Mouse (Mus musculus) limb, embryonic 12.5 days (tissue): ENCODE data around the gene Mcu. TPM values are rescaled to one million over a fixed set of nuclear protein-coding genes. Genes with fewer than 3 reads are reported as not detected.
A peak's percentile ranks its signal among the peaks of the same experiment; 100 is the strongest.

ENCODE experiments used
- ATAC-seq: fragments of 200-750 bp; cut with Nextera tagmentation; 2 replicates; pipeline ENCODE4 v1.8.0; 2017; ENCODE audit warnings: low read depth, moderate TSS enrichment; ENCODE audit not compliant: insufficient number of reproducible peaks, insufficient read depth, low FRiP score, low TSS enrichment
- H3K27ac ChIP-seq: fragments of 300-500 bp; sonication (generic); 2 replicates; pipeline ENCODE4 v1.5.1; 2016; ENCODE audit warnings: mild to moderate bottlenecking, moderate library complexity
- H3K27me3 ChIP-seq: fragments of 300-500 bp; sonication (generic); 2 replicates; pipeline ENCODE4 v1.6.1; 2016; ENCODE audit warnings: mild to moderate bottlenecking, moderate library complexity
- H3K36me3 ChIP-seq: fragments of 300-500 bp; sonication (generic); 2 replicates; pipeline ENCODE4 v1.6.1; 2016; ENCODE audit warnings: mild to moderate bottlenecking, moderate library complexity
- H3K4me1 ChIP-seq: fragments of 300-500 bp; sonication (generic); replicated peaks from 2 replicates; pipeline ENCODE4 v1.6.1; 2016
- H3K4me2 ChIP-seq: fragments of 300-500 bp; sonication (generic); 2 replicates; pipeline ENCODE4 v1.6.1; 2016; ENCODE audit warnings: mild to moderate bottlenecking, moderate library complexity
- H3K4me3 ChIP-seq: fragments of 300-500 bp; sonication (generic); replicated peaks from 2 replicates; pipeline ENCODE4 v1.5.1; 2016; ENCODE audit warnings: mild to moderate bottlenecking
- H3K9ac ChIP-seq: fragments of 300-500 bp; sonication (generic); replicated peaks from 2 replicates; pipeline ENCODE4 v1.6.1; 2016; ENCODE audit warnings: mild to moderate bottlenecking, moderate library complexity
- H3K9me3 ChIP-seq: fragments of 300-500 bp; sonication (generic); 2 replicates; pipeline ENCODE4 v1.6.1; 2016; ENCODE audit warnings: mild to moderate bottlenecking, moderate library complexity
- WGBS: fragments of 180-500 bp; shearing (Covaris S2); methylation state at CpG from one replicate; pipeline ENCODE4 v1.1.7; 2016; 5-methylcytosine and 5-hydroxymethylcytosine counted together
- polyA plus RNA-seq: library from polyadenylated mRNA; unstranded; fragments of >200 nt; fragmentation: Nextera tagmentation; extraction: Ambion mirVana; gene quantifications from 2 replicates; pipeline ENCODE4 v1.2.1, GENCODE M21; 2016

Gene Mcu
- polyA plus RNA-seq, 1 experiment from 2014 or later: 48.4 TPM

- H3K36me3 ChIP-seq: peaks cover 11% of the 10 kb centered on the region
- no peak overlapping the region for H3K9ac ChIP-seq
- no peak overlapping the region for H3K4me3 ChIP-seq
- no peaks in the 10 kb centered on the region for H3K27me3 ChIP-seq
- WGBS: 65% methylated on average over 11 of the region's 11 CpGs
- peaks cover 27% of the 10 kb centered on the region for H3K9me3 ChIP-seq
- no peak overlapping the region for H3K27ac ChIP-seq
- no peak for ATAC-seq
- H3K4me1 ChIP-seq: 0 out of 2 replicates have a peak, but pooled peaks cover under 1% of the 10 kb centered on the region
- no peak overlapping the region for H3K4me2 ChIP-seq
Measured at GRCm38 (mm10) chr10:59548768-59549333, 67.6 kb downstream of the Mcu start.

- ATAC-seq: no peak
- H3K27ac ChIP-seq: no peak overlapping the region
- no peaks in the 10 kb centered on the region for H3K27me3 ChIP-seq
- peaks cover 27% of the 10 kb centered on the region for H3K9me3 ChIP-seq
- 0 out of 2 replicates have a peak, but pooled peaks cover 4% of the 10 kb centered on the region for H3K4me1 ChIP-seq
- 64% methylated on average over 6 of the region's 6 CpGs for WGBS
- H3K4me2 ChIP-seq: no peak overlapping the region
- no peak overlapping the region for H3K4me3 ChIP-seq
- H3K9ac ChIP-seq: no peak overlapping the region
- H3K36me3 ChIP-seq: peaks cover 11% of the 10 kb centered on the region
Measured at GRCm38 (mm10) chr10:59548211-59548610, 68.3 kb downstream of the Mcu start.

- Histone ChIP-seq H3K36me3 (peaks cover 11% of the 10 kb centered on the region), H3K9me3 (peaks cover 27% of the 10 kb centered on the region), H3K27me3 (no peaks in the 10 kb centered on the region), H3K9ac (no peak overlapping the region), H3K27ac (no peak overlapping the region), H3K4me2 (no peak overlapping the region), H3K4me3 (no peak overlapping the region), H3K4me1 (0 out of 2 replicates have a peak, but pooled peaks cover 4% of the 10 kb centered on the region)
- ATAC-seq: no peak
- 61% methylated on average over 7 of the region's 7 CpGs for WGBS
Measured at GRCm38 (mm10) chr10:59547426-59547825, 69.1 kb downstream of the Mcu start.

DNA sequence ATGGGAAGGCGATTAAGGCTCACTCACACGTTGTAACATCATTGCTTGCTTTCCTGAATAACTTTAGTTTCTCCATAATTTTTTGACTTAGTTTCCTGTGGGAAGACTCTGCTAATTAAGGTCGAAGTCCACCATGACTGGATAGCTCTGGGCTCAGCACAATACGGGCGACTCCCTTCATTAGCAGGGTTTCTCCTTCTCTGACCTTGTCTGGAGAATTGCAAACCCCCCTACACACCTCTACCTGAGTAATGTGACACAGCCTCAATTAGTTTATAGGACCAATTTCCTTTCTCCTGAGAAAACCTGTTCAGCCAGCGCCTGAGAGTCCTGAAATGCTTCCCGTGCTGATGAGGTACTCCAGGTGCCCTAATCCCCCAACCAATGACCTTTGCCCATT lies 71.3 kb downstream of the Mcu start:
- Histone ChIP-seq H3K9me3 (peaks cover 27% of the 10 kb centered on the region), H3K27ac (no peak overlapping the region), H3K4me2 (no peak overlapping the region), H3K4me1 (peaks cover 8% of the 10 kb centered on the region), H3K9ac (no peak overlapping the region), H3K27me3 (peaks cover 3% of the 10 kb centered on the region; the same call in 1 of the 2 replicates), H3K36me3 (peaks cover 11% of the 10 kb centered on the region), H3K4me3 (no peak overlapping the region)
- no peak for ATAC-seq
- WGBS: 83% methylated on average over 7 of the region's 7 CpGs

DNA sequence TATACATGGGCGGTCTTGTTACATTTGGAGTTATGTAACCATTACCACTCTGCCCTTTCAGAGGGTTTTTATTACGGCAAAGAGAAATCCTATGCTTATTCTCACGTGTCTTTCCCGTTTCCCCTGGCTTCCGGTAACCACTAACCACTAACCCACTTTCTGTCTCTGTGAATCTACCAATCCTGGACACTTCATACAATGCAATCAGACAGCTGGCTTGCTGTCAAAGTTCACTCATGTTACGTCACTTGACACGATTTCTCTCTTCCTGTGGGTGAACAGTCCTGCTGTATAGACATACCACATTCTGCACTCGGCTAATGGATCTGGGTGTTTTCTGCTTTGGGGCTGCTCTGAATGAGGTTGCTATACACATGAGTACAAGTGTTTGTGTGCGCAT lies 73.1 kb downstream of the Mcu start:
- no peak overlapping the region for H3K9ac ChIP-seq
- 80% methylated on average over 9 of the region's 9 CpGs for WGBS
- no peak overlapping the region for H3K27ac ChIP-seq
- H3K4me2 ChIP-seq: no peak overlapping the region
- peaks cover 11% of the 10 kb centered on the region for H3K36me3 ChIP-seq
- peaks cover 24% of the 10 kb centered on the region for H3K9me3 ChIP-seq
- no peak overlapping the region for H3K4me3 ChIP-seq
- H3K27me3 ChIP-seq: peaks cover 6% of the 10 kb centered on the region; the same call in 1 of the 2 replicates
- ATAC-seq: no peak
- H3K4me1 ChIP-seq: peaks cover 26% of the 10 kb centered on the region

DNA sequence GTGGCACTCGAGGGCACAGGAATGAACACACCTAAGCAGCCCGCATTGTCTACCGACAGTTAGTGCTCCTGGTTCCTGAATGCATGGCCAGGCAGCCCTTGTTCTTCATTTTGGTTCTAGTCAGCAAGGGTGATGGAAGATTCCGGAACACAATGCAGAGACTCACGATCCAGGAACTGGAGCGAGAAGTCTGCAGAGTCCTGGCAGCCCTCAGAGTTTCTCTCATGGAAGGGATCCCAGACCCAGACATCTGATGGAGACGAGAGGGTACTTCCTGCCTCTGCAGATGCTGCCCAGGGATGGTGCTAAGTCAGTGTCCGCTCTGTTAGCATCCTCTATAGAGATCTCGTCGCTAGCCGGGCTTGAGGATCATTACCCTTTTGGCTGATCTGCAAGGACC lies 75.0 kb downstream of the Mcu start:
- H3K9ac ChIP-seq: no peak overlapping the region
- H3K4me1 ChIP-seq: peaks cover 26% of the 10 kb centered on the region
- peaks cover 8% of the 10 kb centered on the region for H3K36me3 ChIP-seq
- ATAC-seq: no peak
- H3K4me3 ChIP-seq: no peak overlapping the region
- H3K27me3 ChIP-seq: peaks cover 6% of the 10 kb centered on the region; the same call in 1 of the 2 replicates
- no peak overlapping the region for H3K27ac ChIP-seq
- H3K4me2 ChIP-seq: no peak overlapping the region
- peaks cover 11% of the 10 kb centered on the region for H3K9me3 ChIP-seq
- WGBS: 84% methylated on average over 11 of the region's 11 CpGs

DNA sequence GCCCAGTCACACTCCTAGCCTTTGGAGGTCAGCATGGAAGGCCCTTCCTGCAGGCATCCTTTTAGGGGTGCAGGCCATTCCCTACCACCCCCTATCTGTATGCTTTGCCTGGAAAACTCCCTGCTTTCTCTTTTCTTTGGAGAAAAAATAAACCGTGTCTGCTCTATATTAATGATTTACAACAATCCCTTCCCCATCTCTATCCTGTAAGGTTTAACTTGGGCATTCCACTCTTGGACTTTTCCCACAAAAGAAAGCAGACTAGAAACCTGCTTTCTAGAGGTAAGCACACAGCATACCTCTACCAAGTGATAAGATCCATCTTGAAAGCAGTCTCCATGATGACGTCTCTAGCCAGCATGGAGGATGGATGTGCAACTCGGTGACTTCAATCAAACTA lies 75.9 kb downstream of the Mcu start:
- H3K4me2 ChIP-seq: no peak overlapping the region
- H3K27ac ChIP-seq: no peak overlapping the region
- no peak overlapping the region for H3K4me3 ChIP-seq
- H3K9ac ChIP-seq: no peak overlapping the region
- ATAC-seq: no peak
- 0 out of 2 replicates have a peak, but pooled peaks cover 4% of the 10 kb centered on the region for H3K9me3 ChIP-seq
- H3K27me3 ChIP-seq: peaks cover 6% of the 10 kb centered on the region; the same call in 1 of the 2 replicates
- no peaks in the 10 kb centered on the region for H3K36me3 ChIP-seq
- whole genome bisulfite sequencing: 85% methylated on average over 3 of the region's 3 CpGs
- peaks cover 26% of the 10 kb centered on the region for H3K4me1 ChIP-seq

DNA sequence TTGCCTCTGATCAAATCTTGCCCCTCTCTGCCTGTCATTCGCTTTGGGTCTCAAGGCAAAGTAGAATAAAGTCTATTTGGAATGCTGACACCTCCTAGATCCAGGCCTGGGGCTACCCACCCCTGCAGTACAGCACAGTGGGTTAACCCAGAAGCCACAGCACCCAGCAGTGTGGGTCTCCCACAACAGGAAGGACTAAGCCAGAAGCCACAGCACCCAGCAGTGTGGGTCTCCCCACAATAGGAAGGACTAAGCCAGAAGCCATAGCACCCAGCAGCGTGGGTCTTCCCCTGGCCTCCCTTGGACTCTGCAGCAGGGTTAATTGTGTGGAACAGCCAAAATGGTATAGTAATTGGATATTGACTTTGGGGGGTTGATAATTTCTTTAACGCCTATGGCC lies 76.4 kb downstream of the Mcu start:
- WGBS: 77% methylated on average over 3 of the region's 3 CpGs
- peaks cover 6% of the 10 kb centered on the region; the same call in 1 of the 2 replicates for H3K27me3 ChIP-seq
- H3K4me2 ChIP-seq: peak overlapping the region; percentile 53; the same call in 1 of the 2 replicates
- no peaks in the 10 kb centered on the region for H3K9me3 ChIP-seq
- H3K9ac ChIP-seq: no peak overlapping the region
- peaks cover 26% of the 10 kb centered on the region for H3K4me1 ChIP-seq
- no peaks in the 10 kb centered on the region for H3K36me3 ChIP-seq
- H3K27ac ChIP-seq: no peak overlapping the region
- H3K4me3 ChIP-seq: no peak overlapping the region
- no peak for ATAC-seq

DNA sequence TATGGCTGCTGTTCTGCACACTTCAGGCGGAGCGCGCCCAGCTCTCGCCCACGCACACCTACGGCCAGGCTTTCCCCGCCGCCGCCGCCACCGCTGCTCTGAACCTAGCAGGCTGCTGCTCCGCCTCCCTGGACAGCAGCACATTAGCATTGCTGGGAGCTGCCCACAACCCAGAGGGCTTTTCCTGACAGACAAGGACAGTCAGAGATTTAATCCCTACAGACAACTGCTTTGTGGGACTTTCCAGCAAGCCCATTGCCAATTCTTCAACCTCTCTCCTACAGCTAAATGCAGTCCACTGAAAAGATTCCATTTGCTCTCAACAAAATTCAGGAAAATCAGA lies 77.0 kb downstream of the Mcu start:
- Histone ChIP-seq H3K9ac (peak overlapping the region; percentile 13; the same call in 1 of the 2 replicates), H3K27ac (no peak overlapping the region), H3K4me2 (peak overlapping the region; percentile 53), H3K4me3 (peak overlapping the region; percentile 29), H3K4me1 (peaks cover 26% of the 10 kb centered on the region), H3K27me3 (peaks cover 6% of the 10 kb centered on the region; the same call in 1 of the 2 replicates), H3K9me3 (no peaks in the 10 kb centered on the region), H3K36me3 (no peaks in the 10 kb centered on the region; the same call in 1 of the 2 replicates)
- under 1% methylated on average over 12 of the region's 12 CpGs for WGBS
- ATAC-seq: no peak; the same call in 1 of the 2 replicates

GRCm38 (mm10) chr10:59538767-59539532 lies 77.5 kb downstream of the Mcu start:
- no peak overlapping the region for H3K27ac ChIP-seq
- peaks cover 26% of the 10 kb centered on the region for H3K4me1 ChIP-seq
- peaks cover 6% of the 10 kb centered on the region; the same call in 1 of the 2 replicates for H3K27me3 ChIP-seq
- no peaks in the 10 kb centered on the region; the same call in 1 of the 2 replicates for H3K36me3 ChIP-seq
- H3K9ac ChIP-seq: peak overlapping the region; percentile 13; the same call in 1 of the 2 replicates
- peak overlapping the region; percentile 53 for H3K4me2 ChIP-seq
- peak overlapping the region; percentile 29 for H3K4me3 ChIP-seq
- no peak for ATAC-seq
- H3K9me3 ChIP-seq: no peaks in the 10 kb centered on the region
- 27% methylated on average over 17 of the region's 17 CpGs for WGBS

DNA sequence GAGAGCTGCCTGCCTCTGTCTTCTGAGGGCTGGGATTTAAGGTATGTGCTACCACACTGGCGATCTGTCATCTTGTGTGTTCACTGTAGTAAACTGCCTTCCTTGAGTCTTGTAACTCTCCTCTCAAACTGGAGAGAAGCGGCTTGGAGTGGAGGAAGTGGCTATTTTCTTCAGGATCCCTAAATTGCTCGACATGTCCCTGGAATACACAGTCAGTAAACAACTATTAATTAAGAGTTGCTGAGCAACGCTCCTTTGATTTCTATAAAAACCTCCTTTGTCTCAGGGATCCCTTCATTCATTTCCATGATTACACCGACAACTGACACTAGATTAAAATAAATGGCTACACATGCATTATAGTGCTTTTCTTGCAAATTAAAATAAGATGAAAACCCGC lies 78.4 kb downstream of the Mcu start:
- no peak overlapping the region for H3K9ac ChIP-seq
- WGBS: 78% methylated on average over 6 of the region's 6 CpGs
- no peak for ATAC-seq

More for the DNA sequence above, 78.4 kb downstream of the Mcu start:
- H3K27me3 ChIP-seq: peaks cover 6% of the 10 kb centered on the region; the same call in 1 of the 2 replicates
- H3K4me1 ChIP-seq: peaks cover 21% of the 10 kb centered on the region
- no peaks in the 10 kb centered on the region for H3K9me3 ChIP-seq
- H3K4me2 ChIP-seq: no peak overlapping the region
- no peak overlapping the region for H3K4me3 ChIP-seq
- no peaks in the 10 kb centered on the region; the same call in 1 of the 2 replicates for H3K36me3 ChIP-seq
- H3K27ac ChIP-seq: no peak overlapping the region
